Mouse (Mus musculus) A20 (cell line): Measurements from ENCODE around the gene Adam10.
A peak's percentile ranks its signal among the peaks of the same experiment; 100 is the strongest.

ENCODE experiments used
- DNase-seq: peaks from one replicate; pipeline ENCODE4 v3.0.0-alpha.2; 2011; ENCODE audit warnings: low read depth, low spot score

Gene Adam10

GRCm38 (mm10) chr9:70673656-70674055 lies 5.1 kb upstream of the Adam10 start:
- DNase-seq: no peak

GRCm38 (mm10) chr9:70675117-70675516 lies 3.7 kb upstream of the Adam10 start:
- DNase-seq: no peak

- peak; percentile 43 for DNase-seq
Observed at GRCm38 (mm10) chr9:70675961-70676360, 2.8 kb upstream of the Adam10 start.

- DNase-seq: peak; percentile 71
Observed at GRCm38 (mm10) chr9:70679132-70680091, 615 bp downstream of the Adam10 start.

GRCm38 (mm10) chr9:70682202-70682601 lies 3.4 kb downstream of the Adam10 start:
- peak; percentile 43 for DNase-seq

- DNase-seq: peak; percentile 46
Observed at GRCm38 (mm10) chr9:70688301-70688968, 9.6 kb downstream of the Adam10 start.

- peak; percentile 72 for DNase-seq
Observed at GRCm38 (mm10) chr9:70689926-70690325, 11.1 kb downstream of the Adam10 start.

- DNase-seq: no peak
Observed at GRCm38 (mm10) chr9:70690579-70690978, 11.8 kb downstream of the Adam10 start.

GRCm38 (mm10) chr9:70691772-70692693 lies 13.2 kb downstream of the Adam10 start:
- DNase-seq: peak; percentile 47

GRCm38 (mm10) chr9:70695723-70696122 lies 16.9 kb downstream of the Adam10 start:
- no peak for DNase-seq

- DNase-seq: peak; percentile 53
Observed at GRCm38 (mm10) chr9:70698090-70698489, 19.3 kb downstream of the Adam10 start.

GRCm38 (mm10) chr9:70703597-70704203 lies 24.9 kb downstream of the Adam10 start:
- DNase-seq: peak; percentile 32

- DNase-seq: peak; percentile 36
Observed at GRCm38 (mm10) chr9:70706444-70706843, 27.6 kb downstream of the Adam10 start.

- DNase-seq: no peak
Observed at GRCm38 (mm10) chr9:70729544-70729943, 50.7 kb downstream of the Adam10 start.

GRCm38 (mm10) chr9:70731079-70731478 lies 52.3 kb downstream of the Adam10 start:
- no peak for DNase-seq

- DNase-seq: no peak
Observed at GRCm38 (mm10) chr9:70733208-70733607, 54.4 kb downstream of the Adam10 start.

- DNase-seq: no peak
Observed at GRCm38 (mm10) chr9:70739998-70740397, 61.2 kb downstream of the Adam10 start.

GRCm38 (mm10) chr9:70751504-70752222 lies 72.9 kb downstream of the Adam10 start:
- DNase-seq: no peak

- DNase-seq: peak; percentile 78
Observed at GRCm38 (mm10) chr9:70760974-70761373, 82.2 kb downstream of the Adam10 start.

- DNase-seq: no peak
Observed at GRCm38 (mm10) chr9:70775517-70775916, 96.7 kb downstream of the Adam10 start.
